Mouse (Mus musculus) CD8-positive naive resting alpha-beta T cell, adult 2 months (primary cell): Measurements from ENCODE around the gene Chrm5.
"Not testable (repeated sequence)": the region's sequence is repeated elsewhere in the genome, so short reads cannot be mapped to it uniquely, and the experiment has no call there.

Experiments used
- DNase-seq, 2 experiments: peaks; one replicate each; pipeline ENCODE4 v3.0.0; 2022; ENCODE audit warnings: low read depth in 2 of 2, low spot score in 2 of 2

The Chrm5 gene

DNA sequence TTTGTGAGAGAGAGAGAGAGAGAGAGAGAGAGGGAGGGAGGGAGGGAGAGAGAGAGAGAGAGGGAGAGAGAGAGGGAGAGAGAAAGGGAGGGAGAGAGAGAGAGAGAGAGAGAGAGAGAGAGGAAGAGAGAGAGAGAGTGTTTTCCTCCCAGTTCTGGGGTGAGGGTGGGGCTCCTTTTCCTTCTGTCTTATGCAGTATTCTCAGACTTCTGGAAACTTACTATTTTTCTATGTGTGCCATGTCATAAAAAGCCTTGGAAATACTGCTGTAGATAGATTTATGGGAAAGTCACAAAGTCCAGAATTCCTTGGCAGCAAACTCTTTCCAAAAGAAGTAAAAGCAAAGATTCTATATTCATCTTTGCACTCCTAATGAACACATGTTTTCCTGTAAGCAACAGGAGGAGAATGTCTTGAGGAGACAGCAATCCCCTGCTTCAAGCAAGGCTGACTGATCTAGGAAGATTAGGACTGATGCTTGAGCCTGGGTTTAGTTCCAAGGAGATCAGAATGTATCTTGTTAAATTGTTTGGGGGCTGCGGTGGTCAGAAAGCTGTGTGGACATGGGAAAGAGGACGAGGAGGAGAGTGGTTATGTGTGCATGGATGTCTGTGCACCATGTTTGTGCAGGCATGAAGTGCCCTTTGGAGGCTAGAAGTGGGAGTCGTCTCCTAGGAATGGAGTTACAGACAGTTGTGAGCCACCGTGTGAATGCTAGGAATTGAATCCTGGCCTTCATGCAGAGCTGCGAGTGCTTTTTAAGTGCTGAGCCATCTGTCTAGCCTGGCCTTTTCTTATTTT lies 2.2 kb upstream of the Chrm5 start:
- DNase-seq: no peak

- peak in 1 of 2 experiments; percentile 35 for DNase-seq
Measured at GRCm38 (mm10) chr2:112481564-112481963, 995 bp upstream of the Chrm5 start.

GRCm38 (mm10) chr2:112476554-112476953 lies 4.0 kb downstream of the Chrm5 start:
- no peak for DNase-seq

DNA sequence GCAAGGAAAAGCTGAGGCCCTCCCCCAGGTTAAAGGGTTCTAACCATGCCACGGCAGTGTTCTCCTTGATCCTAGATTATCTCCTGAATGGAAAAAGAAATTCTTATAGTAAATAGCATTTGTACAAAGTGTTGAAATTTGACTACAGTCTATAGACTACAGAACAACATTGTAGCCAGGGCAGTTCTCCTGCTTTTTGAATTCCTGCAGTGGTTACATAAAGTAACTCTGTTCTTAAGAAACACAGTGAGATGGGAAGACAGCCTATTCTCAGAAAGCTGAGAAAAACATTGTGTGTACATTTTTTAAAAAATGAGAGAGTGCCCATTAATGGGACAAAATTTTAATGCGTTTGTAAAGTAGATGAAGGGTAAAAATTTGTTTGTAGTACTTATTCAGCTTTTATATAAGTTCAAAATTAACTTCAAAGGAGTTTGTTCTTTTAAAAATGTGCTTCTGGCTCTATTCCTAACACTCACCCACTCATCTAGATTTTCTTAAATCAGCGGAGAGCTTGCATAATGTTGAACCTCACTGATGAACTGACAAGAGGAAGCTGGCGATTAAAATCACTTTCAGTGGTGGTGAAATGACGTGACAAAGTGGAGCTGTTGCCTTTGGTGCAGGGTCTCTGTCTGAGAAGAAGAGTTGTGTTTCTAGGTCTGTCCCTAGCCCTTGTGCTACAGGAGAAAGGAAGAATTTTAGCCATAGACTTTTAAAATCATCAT lies 5.4 kb downstream of the Chrm5 start:
- no peak for DNase-seq

- DNase-seq: no peak
Measured at GRCm38 (mm10) chr2:112472076-112472475, 8.5 kb downstream of the Chrm5 start.

- DNase-seq: no peak
Measured at GRCm38 (mm10) chr2:112470961-112471381, 9.6 kb downstream of the Chrm5 start.

GRCm38 (mm10) chr2:112469542-112469941 lies 11.0 kb downstream of the Chrm5 start:
- no peak for DNase-seq

GRCm38 (mm10) chr2:112460557-112460956 lies 20.0 kb downstream of the Chrm5 start:
- no peak for DNase-seq

DNA sequence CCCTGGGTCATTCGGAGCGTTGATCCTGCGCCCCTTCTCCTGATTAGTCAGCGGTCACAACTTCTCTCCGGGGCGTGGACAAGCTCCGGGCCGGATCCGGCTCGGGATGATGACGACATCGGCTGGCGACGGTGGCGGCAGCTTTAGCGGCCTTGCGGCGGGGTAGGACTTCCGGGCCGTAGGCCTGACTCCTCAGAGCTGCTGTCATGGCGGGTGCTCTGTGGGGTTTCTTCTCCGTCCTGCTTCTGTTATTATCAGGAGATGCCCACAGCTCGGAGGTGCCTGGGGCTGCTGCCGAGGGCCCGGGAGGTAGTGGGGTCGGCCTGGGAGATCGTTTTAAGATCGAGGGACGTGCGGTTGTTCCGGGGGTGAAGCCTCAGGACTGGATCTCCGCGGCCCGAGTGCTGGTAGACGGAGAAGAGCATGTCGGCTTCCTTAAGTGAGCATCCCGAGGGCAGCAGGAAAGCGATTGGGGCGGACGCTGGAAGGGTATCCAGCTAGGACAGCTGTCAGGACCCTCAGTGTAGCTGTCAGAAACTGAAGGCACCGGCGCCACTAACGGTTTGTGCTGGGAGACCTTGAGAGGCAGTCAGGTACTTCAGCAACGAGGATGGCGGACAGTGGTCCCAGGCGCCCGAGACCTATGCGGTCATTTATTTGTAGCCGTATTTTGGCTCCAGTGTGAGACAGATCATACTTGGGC lies 25.6 kb downstream of the Chrm5 start, which contains the start of gene Emc7:
Gene Emc7 (plus strand): TSS at position 136 of the 703 bp plus-strand sequence.
- peak; percentile 93 to 95 for DNase-seq

- DNase-seq: no peak
Measured at GRCm38 (mm10) chr2:112454125-112454861, 26.3 kb downstream of the Chrm5 start.

GRCm38 (mm10) chr2:112452513-112452912 lies 28.1 kb downstream of the Chrm5 start:
- DNase-seq: not testable (repeated sequence)

DNA sequence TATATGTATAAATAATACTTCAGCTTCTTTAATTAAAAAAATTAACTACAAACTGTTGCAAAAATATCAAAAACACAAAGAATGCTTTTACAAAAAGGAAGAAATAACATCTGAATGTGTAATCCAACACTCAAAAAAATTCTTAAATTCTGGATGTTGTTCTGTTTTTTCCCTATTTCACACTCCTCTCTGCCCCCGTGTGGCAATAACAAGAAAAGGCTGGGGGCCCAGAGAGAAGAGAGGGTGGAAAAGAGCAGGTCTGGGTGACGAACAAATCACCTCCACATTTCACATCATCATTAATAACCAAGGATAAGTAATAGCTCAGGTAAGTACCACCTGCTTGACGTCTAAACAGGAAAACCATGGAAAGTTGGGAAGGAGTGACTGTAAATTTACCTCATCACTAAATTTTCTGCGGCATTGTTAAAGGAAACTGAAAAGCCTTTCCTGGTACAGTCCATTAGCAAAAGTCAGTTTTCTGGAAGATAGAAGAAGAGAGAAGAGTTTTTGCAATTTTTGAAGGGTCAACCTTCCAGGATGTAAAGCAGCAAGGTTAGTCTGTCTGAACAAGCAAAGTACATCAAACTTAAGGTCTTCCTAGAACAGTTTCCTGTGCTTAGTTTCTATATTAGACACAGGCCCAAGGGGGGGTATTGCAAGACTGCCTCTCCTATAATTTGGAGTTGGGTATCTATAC lies 30.8 kb downstream of the Chrm5 start:
- DNase-seq: peak; percentile 7 to 23

GRCm38 (mm10) chr2:112448510-112449059 lies 32.0 kb downstream of the Chrm5 start:
- no peak for DNase-seq

- not testable (repeated sequence) for DNase-seq
Measured at GRCm38 (mm10) chr2:112448046-112448445, 32.5 kb downstream of the Chrm5 start.

DNA sequence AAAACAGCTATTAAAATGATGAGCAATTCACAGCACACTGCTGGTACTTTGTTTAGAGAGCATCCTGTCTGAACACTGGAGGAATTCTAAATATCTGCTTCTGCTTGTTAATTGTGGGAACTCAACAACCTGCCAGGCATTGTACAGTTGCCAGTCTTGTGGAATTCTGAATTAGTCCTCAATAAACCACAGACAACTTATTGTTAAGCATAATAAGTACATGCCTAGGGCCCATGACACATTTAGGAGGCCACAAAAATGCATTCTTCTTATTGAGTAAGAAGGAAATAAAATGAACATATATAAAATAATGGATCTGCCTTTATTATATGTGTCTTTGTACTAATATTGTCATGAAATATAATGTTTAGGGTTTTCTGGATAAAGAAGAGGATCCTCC lies 35.1 kb downstream of the Chrm5 start:
- DNase-seq: no peak

GRCm38 (mm10) chr2:112443491-112443890 lies 37.1 kb downstream of the Chrm5 start:
- DNase-seq: no peak

DNA sequence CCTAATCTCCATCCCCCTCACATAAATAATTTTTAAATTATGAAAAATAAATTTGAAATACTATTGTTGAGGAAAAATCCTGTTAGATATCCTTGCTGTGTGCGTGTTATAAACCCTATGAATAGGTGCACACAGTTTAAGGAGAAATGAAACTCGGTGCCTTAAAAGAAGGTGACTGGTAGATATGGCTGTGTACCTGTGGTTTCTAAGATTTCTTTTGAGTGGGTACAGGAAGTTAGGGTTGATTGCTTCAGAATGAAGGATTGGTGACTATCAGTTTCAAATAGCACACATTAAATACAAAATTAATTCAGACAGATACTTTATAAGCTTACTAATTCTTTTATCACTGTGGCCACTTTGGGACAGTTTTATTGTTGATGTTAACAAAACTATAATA lies 43.0 kb downstream of the Chrm5 start:
- no peak for DNase-seq

DNA sequence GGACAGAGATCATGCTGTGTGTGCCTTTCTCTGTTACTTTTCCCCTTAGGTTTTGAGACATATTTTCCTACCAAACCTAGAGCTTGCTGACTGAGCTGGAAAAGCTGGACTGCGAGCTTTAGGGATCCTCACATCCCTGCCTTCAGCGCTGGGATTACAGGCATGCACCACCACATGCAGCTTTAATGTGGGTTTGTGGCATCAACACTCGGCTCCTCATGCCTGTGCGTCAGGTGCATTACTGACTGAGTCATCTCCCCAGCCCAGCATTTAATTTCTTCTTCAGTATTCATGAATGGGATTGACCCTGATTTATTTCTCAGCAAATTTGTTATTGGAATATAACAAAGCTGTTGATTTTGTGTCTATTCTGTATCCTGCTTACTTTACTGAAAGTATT lies 44.3 kb downstream of the Chrm5 start:
- no peak for DNase-seq

- no peak for DNase-seq
Measured at GRCm38 (mm10) chr2:112433359-112433758, 47.2 kb downstream of the Chrm5 start.

- DNase-seq: no peak
Measured at GRCm38 (mm10) chr2:112432523-112432922, 48.0 kb downstream of the Chrm5 start.
